ENCODE assay signal across 8 mouse cellular contexts in genomic region chr8:125083746-125084145, GRCm38 (mm10). TPM values are rescaled to one million over a fixed set of nuclear protein-coding genes. Genes with fewer than 3 reads are reported as not detected.
A peak's percentile ranks its signal among the peaks of the same experiment; 100 is the strongest.
DNase-seq lines count a peak whose midpoint lies in the region; ATAC-seq and TF ChIP-seq lines count a peak whose summit lies in the region.

No protein-coding gene starts in this region.

- TF ChIP-seq POLR2A in spleen, adult 2 months (IDR thresholded peaks at IDR 0.05; ENCODE audit: low read depth, low read length), result no peak

- H3K4me3 ChIP-seq in spleen, adult 2 months (ENCODE audit: extremely low read depth, insufficient read depth, insufficient read length), result no peak overlapping the region
- no peak overlapping the region for H3K4me3 ChIP-seq in embryonic facial prominence, embryonic 10.5 days
- H3K4me3 ChIP-seq in heart, embryonic 13.5 days, result no peak overlapping the region
- H3K4me3 ChIP-seq in kidney, embryonic 15.5 days (replicated peaks), result no peak overlapping the region
- no peak overlapping the region for H3K4me3 ChIP-seq in midbrain, embryonic 16.5 days (ENCODE audit: low read depth, low read length)

- peaks cover 10% of the 10 kb centered on the region; the same call in 1 of the 2 replicates for H3K4me1 ChIP-seq in spleen, adult 2 months (ENCODE audit: control insufficient read depth, insufficient read depth, insufficient read length)
- peaks cover 43% of the 10 kb centered on the region for H3K4me1 ChIP-seq in embryonic facial prominence, embryonic 10.5 days
- H3K4me1 ChIP-seq in heart, embryonic 13.5 days, result peaks cover 34% of the 10 kb centered on the region
- H3K4me1 ChIP-seq in kidney, embryonic 15.5 days, result peaks cover 27% of the 10 kb centered on the region
- H3K4me1 ChIP-seq in midbrain, embryonic 16.5 days (ENCODE audit: control insufficient read depth, insufficient read depth, low read length), result peaks cover 3% of the 10 kb centered on the region

- 0 out of 2 replicates have a peak overlapping the region, but pooled peaks have one; percentile 6 for H3K27ac ChIP-seq in spleen, adult 2 months (ENCODE audit: insufficient read depth, low read length)
- peak overlapping the region; percentile 86 for H3K27ac ChIP-seq in embryonic facial prominence, embryonic 10.5 days (replicated peaks)
- H3K27ac ChIP-seq in heart, embryonic 13.5 days (replicated peaks), result peak overlapping the region; percentile 87
- peak overlapping the region; percentile 86 for H3K27ac ChIP-seq in kidney, embryonic 15.5 days
- 0 out of 2 replicates have a peak overlapping the region, but pooled peaks have one; percentile 28 for H3K27ac ChIP-seq in midbrain, embryonic 16.5 days (ENCODE audit: low read length)

- 27% methylated on average over 4 of the region's 4 CpGs for WGBS in spleen, adult 2 months
- 77% methylated on average over 4 of the region's 4 CpGs for WGBS in embryonic facial prominence, embryonic 10.5 days
- WGBS in heart, embryonic 13.5 days, result 16% methylated on average over 4 of the region's 4 CpGs
- WGBS in kidney, embryonic 15.5 days, result 20% methylated on average over 4 of the region's 4 CpGs
- 53% methylated on average over 4 of the region's 4 CpGs for WGBS in midbrain, embryonic 16.5 days

- H3K27me3 ChIP-seq in spleen, adult 2 months (ENCODE audit: control insufficient read depth, insufficient read depth, low read length), result no peaks in the 10 kb centered on the region
- H3K27me3 ChIP-seq in embryonic facial prominence, embryonic 10.5 days (replicated peaks; ENCODE audit: low read depth, poor library complexity, severe bottlenecking), result 0 out of 2 replicates have a peak, but pooled peaks cover 3% of the 10 kb centered on the region
- no peaks in the 10 kb centered on the region for H3K27me3 ChIP-seq in heart, embryonic 13.5 days (replicated peaks)
- H3K27me3 ChIP-seq in kidney, embryonic 15.5 days, result no peaks in the 10 kb centered on the region
- no peaks in the 10 kb centered on the region; the same call in 1 of the 2 replicates for H3K27me3 ChIP-seq in midbrain, embryonic 16.5 days (ENCODE audit: control insufficient read depth, insufficient read depth, low read depth, low read length)

- no peaks in the 10 kb centered on the region for H3K36me3 ChIP-seq in spleen, adult 2 months (ENCODE audit: control insufficient read depth, insufficient read depth, low read length)
- no peaks in the 10 kb centered on the region for H3K36me3 ChIP-seq in embryonic facial prominence, embryonic 10.5 days (replicated peaks)
- no peaks in the 10 kb centered on the region for H3K36me3 ChIP-seq in heart, embryonic 13.5 days
- H3K36me3 ChIP-seq in kidney, embryonic 15.5 days, result no peaks in the 10 kb centered on the region
- H3K36me3 ChIP-seq in midbrain, embryonic 16.5 days (ENCODE audit: control insufficient read depth, insufficient read depth, low read length), result no peaks in the 10 kb centered on the region

- H3K4me2 ChIP-seq in heart, embryonic 13.5 days, result no peak overlapping the region
- H3K4me2 ChIP-seq in kidney, embryonic 15.5 days, result no peak overlapping the region
- H3K4me2 ChIP-seq in midbrain, embryonic 16.5 days (ENCODE audit: low read length), result no peak overlapping the region

- H3K9ac ChIP-seq in heart, embryonic 13.5 days, result peak overlapping the region; percentile 58
- H3K9ac ChIP-seq in kidney, embryonic 15.5 days, result no peak overlapping the region
- H3K9ac ChIP-seq in midbrain, embryonic 16.5 days (ENCODE audit: low read depth, low read length), result no peak overlapping the region

- DNase-seq in spleen, adult 2 months (ENCODE audit: low read depth in 1 of 2, low spot score in 2 of 2), result no peak
- no peak for DNase-seq in spleen, adult 18-20 months
- DNase-seq in embryonic facial prominence, embryonic 10.5 days (ENCODE audit: low spot score), result no peak
- DNase-seq in layer of hippocampus, postnatal 36 days, result no peak
- no peak for DNase-seq in layer of hippocampus, adult 9-11 months

- H3K9me3 ChIP-seq in embryonic facial prominence, embryonic 10.5 days, result no peaks in the 10 kb centered on the region
- no peaks in the 10 kb centered on the region for H3K9me3 ChIP-seq in heart, embryonic 13.5 days
- H3K9me3 ChIP-seq in kidney, embryonic 15.5 days (replicated peaks), result no peaks in the 10 kb centered on the region
- no peaks in the 10 kb centered on the region for H3K9me3 ChIP-seq in midbrain, embryonic 16.5 days (replicated peaks; ENCODE audit: control insufficient read depth, low read length, poor library complexity, severe bottlenecking)

- no peak for ATAC-seq in heart, embryonic 13.5 days (ENCODE audit: extremely low read depth, insufficient number of reproducible peaks, low FRiP score, low TSS enrichment)
- no peak for ATAC-seq in kidney, embryonic 15.5 days (replicated peaks; ENCODE audit: low FRiP score)
- no peak for ATAC-seq in midbrain, embryonic 16.5 days

- TF ChIP-seq CTCF in spleen, adult 2 months (IDR thresholded peaks at IDR 0.05; ENCODE audit: extremely low read depth, insufficient read depth, insufficient read length, insufficient replicate concordance), result no peak

RNA-seq across cellular contexts. Expression of gene Disc1, which starts 29.8 kb away (rescaled TPM):
- 1.6 and 1.8 TPM in 2 replicates for polyA plus RNA-seq in spleen, adult 2 months (2012; rRNA removed)
- polyA plus RNA-seq in embryonic facial prominence, embryonic 10.5 days (2016; fragmentation: Nextera tagmentation; extraction: Ambion mirVana), result 1.7 and 2.3 TPM in 2 replicates
- polyA plus RNA-seq in heart, embryonic 13.5 days (2015; fragmentation: Nextera tagmentation; extraction: Ambion mirVana), result 2.2 and 2.4 TPM in 2 replicates
- polyA plus RNA-seq in kidney, embryonic 15.5 days (2015; fragmentation: Nextera tagmentation; extraction: Ambion mirVana), result 2.1 and 3.6 TPM in 2 replicates
- polyA plus RNA-seq in midbrain, embryonic 16.5 days (2015; fragmentation: Nextera tagmentation; extraction: Ambion mirVana), result 1.2 and 1.5 TPM in 2 replicates
- 1 to 10 TPM; 4.4 to 6.4 TPM for total RNA-seq in layer of hippocampus, postnatal 36 days (2021)

Comparison
In these comparisons a context has a peak if more than half of its experiments do, and no peak if none do; other contexts are left out.
1. H3K27ac ChIP-seq: peak in every context shown above with its lines; median percentile 87 in heart, embryonic 13.5 days; 86 in embryonic facial prominence, embryonic 10.5 days; 86 in kidney, embryonic 15.5 days; 28 in midbrain, embryonic 16.5 days; 6 in spleen, adult 2 months.